Mouse (Mus musculus) liver (tissue): Measurements from ENCODE around the gene Slc25a53.
"Not testable (repeated sequence)": the region's sequence is repeated elsewhere in the genome, so short reads cannot be mapped to it uniquely, and the experiment has no call there.

Source experiments
- DNase-seq: peaks from one replicate; pipeline ENCODE4 v3.0.0-alpha.2; 2020; ENCODE audit warnings: mixed read lengths

Slc25a53 gene

DNA sequence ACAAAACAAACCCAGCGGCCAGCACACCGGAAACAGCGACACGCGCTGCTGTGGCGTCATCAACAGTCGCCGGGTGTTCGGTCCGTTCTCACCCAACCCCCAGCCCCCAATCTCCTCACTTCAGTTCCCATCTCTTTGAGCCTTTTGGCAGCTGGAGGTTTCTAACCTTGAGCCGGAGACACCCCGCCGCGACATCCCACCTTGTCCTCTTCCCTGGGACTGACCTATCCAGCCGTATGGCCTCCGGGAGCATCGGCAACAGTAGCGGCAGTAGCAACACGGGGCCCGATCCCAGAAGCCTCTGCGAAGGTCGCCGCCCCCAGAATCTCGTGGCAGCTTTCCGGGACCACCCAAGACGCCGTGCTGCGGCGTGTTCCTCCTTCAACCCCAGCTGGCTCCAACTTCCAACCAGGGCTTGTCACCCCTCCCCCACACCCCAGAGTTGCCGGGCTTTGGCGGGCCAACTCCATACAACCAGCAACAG is at the start of gene Slc25a53:
TSS of gene Slc25a53 (minus strand) at position 303 of the 484 bp plus-strand sequence.
- DNase-seq: peak; percentile 80

DNA sequence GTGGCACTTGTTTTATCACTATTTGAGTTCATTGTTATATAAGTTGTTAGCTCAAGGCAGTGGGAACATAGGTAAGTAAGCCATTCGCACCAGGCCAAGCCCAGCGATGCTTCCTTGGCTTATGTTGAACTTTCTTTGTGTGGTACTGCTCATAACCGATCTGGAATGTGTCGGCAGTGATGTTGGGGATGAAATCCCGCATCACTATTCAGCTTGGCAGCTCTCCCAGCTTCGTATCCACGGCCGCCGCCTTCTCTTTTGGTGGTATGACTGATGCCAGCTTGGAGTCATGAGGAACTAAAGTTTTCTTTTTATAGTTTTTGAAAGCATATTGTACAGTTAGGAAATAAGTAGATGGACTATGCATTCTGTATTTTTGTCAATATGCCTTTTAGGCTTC is 25.1 kb upstream of the Slc25a53 start:
- DNase-seq: no peak

DNA sequence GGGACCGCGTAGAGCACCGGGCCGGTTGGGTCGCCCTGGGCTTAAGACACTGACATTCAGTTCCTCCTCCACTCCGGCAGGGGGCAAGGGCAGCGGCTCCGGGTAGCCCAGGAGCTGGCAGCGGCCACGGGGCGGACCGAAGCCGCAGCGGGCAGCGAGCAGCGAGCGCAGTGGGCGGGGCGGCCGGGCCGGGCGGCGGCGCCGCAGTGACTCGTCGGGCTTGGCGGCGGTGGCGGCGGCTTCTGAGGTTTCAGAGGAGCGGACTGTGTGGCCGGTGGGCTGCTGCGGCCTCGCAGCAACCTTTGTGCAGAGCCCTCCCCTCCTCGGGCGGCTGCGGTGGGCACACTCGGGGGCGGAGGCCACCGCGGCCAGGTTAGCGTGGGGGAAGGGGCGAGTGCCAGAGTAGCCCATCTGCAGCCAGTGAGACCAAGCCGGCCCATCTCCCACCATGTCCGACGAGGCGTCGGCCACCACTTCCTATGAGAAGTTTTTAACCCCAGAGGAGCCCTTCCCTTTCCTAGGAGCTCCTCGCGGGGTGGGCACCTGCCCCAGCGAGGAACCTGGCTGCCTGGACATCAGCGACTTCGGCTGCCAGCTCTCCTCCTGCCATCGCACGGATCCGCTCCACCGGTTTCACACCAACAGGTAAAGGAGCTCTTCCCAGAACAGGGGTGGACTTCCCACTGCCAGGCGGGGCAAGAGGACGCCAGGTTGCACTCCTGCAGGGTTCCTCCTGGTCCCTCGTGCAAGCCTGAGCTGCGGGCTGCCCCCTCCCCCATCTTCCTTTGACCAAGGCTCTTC is 11.5 kb upstream of the Slc25a53 start, which contains the start of gene Fam199x:
TSS of gene Fam199x (plus strand) at position 170 of the 801 bp plus-strand sequence.
- peak; percentile 79 for DNase-seq

DNA sequence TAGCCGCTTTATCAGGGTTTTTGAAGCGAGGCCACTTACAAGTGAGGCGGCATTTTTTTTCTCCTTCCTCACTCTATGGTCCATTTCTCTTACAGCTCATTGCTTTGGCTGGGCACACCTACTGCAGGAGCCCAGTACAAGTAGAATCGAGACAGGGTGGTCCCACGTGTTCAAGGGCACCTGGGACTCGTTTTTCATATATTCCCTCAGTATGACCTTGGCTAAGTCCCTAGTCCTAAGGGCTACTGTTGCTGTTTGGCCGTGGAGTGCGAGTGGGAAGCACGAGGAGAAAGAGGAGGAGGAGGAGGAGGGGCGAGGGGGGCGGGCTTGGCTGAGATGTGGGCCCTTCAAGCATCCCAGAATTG is 10.9 kb upstream of the Slc25a53 start:
- no peak for DNase-seq

DNA sequence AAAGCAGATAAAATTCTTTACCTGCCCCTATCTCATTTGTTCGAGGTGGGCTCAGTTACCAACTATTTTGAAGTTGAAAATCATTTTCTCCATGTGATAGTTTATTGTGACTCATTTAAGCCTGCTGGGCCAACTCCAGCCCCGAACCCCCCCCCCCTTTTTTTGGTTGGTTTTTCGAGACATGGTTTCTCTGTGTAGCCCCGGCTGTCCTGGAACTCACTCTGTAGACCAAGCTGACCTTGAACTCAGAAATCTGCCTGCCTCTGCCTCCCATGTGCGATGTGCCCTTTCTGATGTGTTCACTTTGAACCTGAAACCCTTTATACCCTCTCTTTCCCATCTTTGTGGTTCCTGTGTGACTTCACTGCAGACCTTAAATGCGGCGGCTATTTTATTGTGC is 400 bp upstream of the Slc25a53 start:
- DNase-seq: no peak

DNA sequence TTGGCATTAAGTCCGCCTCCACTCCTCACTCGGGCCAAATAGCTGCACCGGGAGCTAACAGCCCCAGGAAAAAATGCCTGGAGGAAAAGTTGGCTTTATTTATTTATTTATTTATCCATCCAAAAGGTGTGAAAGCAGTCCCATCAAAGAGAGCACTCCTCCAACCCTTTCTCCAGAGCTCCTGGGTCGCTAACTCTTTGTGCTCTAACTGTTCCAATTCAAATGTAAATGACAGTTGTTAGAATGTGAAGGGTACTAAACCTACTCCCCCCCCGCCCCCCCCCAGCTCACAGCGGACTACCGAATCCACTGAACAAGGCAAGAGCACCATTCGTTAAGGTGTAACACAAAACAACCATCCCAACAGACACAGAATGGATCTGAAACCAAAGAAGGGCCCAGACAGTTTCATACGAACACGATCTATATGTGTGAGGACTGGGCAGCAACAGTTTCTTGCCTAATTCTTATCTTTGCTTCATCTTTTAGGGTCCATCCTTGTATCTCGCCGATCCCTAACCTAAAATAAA is 567 bp downstream of the Slc25a53 start:
- no peak for DNase-seq

DNA sequence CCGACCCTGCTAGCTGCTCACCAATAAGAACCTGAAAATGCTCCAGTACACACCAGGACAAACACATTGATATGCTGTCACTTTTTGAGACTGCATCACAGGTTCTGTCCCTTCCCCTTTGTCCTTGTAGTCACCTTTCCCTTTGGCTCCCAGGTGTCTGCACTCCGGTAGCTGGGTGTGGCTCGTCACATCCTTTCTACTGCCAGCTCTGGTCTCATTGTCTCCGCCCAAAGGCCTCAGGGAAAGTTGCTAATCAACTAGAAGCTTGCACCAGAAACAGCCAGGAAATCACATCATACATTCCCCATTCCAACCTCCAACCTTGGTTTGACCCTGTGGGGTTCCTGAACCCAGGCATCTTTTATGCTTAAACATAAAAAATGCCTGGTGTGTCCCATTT is 3.8 kb downstream of the Slc25a53 start:
- no peak for DNase-seq

DNA sequence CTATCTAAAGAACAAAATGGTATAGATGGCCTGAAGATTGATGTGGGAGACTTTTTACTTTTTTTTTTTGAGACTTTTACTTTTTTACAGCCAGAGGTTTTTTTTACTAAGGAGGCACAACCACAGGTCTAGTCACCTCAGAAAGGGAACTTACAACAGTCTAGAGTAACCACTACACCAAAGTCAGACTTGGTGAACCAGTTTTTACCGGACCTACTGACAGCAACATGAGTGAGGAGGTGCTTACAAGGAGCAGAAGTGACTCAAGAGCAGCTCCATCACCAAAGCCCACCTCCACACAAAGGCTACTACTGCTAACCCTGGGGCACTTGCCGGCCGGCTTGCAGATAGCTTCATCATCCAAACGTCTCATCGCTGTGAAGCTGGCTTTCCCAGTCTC is 6.4 kb downstream of the Slc25a53 start:
- no peak for DNase-seq

DNA sequence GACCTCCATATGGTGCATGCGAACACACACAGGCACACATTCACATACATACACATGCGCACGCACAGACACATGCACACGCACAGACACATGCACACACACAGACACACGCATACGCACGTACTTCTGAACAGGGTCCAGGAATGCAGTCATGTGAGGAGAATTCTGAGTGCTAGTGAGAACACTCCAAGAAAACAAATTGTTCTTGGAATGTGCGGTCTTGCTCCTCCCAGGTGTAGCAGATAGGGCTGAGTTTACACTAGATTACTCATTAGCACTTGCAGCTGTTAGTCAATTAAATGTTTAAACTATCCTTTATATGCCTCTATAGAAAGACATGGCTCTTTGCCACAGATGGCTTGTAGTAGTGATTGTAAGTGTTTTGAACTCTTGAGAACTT is 7.2 kb downstream of the Slc25a53 start:
- DNase-seq: no peak

DNA sequence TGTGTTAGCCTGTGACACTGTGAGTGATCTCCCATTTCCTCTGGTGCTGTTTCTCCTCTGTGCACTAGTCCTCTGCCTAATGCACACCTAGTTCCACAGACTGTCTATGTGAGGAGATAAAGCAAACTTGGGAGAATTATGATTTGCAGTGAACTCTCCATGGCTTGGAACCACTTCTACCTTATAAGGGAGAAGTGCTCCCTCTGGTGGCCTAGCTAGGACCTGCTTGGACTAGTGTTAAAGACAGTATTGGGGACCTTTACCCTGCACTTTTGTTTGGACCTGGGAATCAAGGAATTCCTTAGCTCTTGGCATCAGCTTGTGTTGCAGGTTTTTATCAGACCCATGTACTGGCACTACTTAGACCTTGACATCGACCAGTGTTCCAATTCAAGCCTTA is 18.8 kb downstream of the Slc25a53 start:
- DNase-seq: peak; percentile 60

DNA sequence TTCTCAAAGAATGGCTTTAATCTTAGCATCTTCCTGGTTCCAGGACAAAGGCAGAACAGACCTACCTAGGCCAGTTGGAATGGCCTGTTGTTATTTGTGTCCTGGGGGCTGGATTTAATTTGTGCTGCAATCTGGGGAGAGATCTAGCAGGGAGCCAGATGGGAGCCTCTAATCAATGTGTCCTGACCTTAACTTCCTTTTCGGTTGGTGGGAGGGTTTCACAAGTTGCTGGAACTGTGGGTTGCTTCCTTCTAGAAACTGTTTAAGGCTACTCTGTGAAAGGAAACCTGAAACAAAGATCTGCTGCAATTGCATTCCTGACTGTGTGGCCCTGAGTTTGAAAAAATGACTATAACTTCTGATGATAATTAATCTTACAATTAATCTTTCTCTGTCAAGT is 20.4 kb downstream of the Slc25a53 start:
- no peak for DNase-seq

DNA sequence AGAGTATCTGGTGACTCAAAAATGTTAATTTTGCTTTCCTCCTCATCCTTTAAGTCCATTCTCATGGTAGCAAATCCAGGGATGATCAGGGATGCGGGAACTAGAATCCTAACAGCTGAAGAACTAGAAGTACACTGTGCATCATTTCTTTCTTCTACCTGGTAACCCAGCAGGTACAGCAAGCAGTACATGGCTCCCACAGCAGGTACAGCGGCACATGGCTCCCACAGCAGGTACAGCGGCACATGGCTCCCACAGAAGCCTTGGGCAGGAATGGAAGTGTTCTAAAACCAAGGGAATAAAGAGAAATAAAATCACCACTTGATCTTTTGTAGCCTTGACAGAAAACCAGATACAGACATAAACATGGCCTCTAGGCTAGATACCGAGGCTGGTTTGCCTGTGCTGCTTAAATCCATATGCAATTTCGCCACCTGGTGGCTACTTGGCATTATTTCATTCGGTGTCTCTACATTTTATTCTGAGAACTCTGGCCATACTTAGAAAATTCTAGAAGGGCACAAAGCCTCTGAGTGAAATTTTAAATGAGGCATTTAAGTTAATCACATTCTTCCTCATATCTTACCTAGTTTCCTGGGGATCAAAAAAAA is 22.9 kb downstream of the Slc25a53 start:
- peak; percentile 37 for DNase-seq

DNA sequence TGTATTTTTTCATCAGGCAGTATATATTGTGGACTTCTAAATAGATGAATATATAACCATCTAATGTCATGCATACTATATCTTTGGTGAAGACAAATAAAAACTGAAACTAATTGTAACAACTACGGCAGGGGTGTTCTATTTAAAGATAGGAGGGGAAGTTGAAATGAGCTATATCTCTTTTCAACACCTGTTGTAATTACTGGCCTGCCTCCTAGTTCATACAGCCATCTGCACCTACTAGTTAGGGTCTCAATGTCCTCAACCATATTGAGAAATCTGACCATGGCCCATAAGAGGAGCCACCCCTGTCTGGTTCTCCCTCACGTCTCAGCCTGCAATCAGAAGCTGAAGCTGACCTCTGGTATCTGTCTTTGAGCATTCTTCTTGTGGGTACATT is 41.8 kb downstream of the Slc25a53 start:
- DNase-seq: no peak

DNA sequence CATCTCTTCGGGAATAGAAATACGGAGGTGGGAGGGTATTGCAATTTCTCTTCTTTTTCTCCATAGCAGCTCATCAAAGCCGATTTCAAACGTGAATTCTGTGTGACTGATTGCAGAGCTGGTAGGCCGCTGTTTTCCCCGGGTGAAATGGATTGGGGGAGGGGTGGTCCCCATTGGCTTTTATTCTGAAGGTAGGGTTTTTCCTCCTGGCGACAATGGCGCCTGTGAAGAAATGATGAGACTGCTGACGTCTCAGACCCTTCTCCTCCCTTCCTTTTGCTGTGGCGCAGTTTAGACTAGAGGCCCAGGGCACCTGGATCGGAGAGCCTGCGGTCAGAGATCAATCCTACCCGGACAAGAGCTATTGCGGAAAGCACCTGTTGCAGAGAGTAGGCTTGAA is 44.5 kb downstream of the Slc25a53 start:
- no peak for DNase-seq

DNA sequence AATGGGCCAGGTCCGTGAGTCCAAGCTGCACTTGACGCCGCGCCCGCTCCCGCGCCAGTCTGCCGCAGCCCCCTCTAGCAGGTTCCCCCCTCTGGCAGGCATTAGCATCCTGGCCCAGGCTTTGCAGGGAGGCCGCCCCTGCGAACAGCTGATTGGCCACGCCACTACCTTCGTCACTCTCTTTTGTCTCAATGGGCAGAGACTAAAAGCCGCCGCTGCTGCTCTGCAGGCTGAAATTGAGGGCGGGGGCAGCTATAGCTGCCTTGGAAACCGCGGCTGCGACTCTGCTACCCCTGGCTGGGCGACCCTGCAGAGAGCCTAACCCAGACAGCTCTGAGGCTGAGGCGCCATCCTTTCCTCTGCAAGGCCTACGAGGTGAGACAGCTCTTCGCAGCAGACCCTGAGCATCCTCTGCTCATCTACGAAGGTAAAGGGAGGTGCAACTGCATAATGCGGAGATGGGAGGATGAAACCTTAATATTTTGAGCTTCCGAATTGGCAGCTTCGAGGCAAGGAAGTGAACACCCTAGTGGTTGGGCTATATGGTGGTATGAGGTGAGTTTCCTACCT is 45.0 kb downstream of the Slc25a53 start, which contains the start of gene Zcchc18:
TSS of gene Zcchc18 (plus strand) at position 178 of the 570 bp plus-strand sequence.
- peak; percentile 41 for DNase-seq

DNA sequence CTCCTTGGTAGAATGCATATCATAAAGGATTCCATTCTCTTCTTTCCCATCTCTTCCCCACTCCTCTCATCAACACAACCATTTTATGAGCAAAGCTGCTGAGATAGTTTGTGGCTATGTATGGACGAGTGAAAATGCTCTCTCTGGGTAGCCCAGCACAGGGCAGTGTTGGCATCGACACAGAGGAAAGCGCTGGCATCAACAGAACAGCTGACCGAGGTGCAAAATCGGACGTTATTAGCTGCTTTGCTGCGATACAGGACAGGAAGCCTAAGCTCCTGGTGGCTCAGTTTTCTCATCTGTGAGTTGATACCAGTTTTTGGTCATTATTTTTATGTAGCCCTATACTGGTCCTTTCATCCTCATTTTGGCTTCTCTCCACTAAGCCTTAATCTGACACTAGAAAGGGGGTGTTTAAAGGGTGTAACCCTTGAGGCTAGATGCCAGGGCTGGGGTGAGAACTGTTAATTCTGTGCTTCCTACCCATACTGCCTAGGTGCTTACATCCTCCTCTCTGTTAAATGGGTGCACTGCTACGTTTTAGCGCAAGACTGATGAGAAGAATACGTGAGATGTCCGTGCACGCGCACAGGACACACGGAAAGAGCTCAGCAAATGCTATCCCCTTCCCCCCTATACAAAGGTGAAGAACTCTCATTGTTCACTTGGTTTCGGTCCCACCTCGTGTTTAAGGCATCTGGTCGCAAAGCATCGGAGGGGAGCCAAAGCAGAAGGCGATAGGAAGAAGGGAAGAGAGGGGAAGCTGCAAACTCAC is 45.7 kb downstream of the Slc25a53 start:
- no peak for DNase-seq

DNA sequence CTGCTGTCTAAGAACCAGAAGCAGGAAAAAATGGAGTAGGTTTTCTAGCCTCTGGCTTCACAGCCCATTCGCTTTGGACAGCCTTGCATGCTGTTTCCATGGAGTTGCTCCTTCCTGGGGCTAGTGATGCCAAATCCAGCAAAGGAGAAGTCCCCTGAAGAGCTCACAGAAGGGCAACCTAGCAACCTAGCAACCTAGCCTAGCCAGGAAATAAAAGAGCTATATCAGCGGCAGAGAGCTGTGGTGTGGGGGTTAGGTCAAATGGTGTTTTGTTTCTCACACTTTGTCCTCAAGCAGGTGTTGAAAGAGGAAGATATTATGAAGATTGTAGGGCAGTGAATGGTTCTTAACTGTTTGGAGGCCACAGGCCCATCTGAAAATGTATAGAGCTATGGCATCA is 46.8 kb downstream of the Slc25a53 start:
- DNase-seq: no peak

DNA sequence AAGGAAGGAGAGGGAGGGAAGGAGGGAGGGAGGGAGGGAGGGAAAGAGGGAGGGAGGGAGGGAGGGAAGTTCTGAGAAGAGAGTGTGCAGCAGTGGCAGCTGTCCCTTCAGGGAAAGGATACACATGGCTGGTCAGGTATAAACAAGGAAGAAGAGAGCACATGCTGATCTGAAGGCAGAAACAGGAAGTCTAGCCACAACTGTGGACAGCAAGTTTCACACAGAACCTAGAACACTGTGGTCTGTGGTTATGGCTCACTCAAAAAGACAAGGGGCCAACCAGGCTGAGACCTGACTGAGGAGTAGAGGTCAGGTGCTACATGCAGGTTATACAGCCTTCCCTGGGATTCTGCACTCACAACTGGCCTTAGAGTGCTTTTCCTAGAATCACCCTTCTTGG is 52.1 kb downstream of the Slc25a53 start:
- DNase-seq: no peak

DNA sequence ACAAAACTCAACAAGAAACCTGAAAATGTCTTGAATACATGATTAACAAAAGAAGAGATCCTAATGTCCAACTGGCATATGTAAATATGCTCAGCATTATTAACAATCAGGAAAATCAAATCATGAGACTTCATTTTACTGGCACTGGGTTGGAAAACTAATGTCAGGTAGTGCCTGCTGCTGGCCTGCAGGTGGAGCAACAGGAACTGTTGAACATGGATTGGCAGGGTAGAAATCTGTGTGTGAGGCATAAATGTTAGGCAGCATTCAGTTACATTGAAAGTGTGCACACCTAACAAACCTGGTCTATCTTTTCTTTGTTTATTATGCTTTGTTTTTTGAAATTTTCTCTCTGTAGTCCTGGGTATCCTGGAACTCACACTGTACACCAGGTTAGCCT is 59.5 kb downstream of the Slc25a53 start:
- DNase-seq: no peak

DNA sequence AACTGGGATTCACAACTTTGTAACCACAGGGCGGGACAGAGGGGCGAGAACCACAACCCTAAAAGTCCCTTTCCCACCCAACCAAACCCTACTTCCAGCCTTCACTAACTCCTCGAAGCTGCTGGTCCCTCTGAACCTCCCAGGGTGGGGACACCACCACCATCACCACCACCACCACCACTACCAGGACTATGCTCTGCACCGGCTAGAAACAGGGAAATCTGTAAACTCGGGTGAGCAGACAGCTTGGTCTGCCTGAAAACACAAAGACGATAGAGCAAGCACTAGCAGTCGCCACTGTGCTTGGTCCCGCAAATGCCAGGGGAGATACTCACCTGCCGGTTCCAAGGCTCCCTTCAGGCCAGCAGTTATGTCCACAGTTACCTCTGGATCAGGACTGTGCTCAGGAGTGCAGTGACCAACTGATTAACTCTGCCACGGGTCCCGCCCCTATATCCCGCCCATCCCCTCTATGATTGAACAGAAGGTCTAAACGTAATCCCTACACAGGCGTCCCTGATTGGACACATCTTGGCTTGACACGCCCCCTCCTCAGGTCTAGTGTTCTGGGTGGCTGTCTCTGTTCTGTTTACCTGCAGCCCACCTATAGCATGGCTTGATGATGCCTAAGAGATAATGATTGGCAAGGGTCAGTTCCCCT is 61.5 kb downstream of the Slc25a53 start, which contains the start of the genes Tmsb15l and Tmsb15b1:
TSS of gene Tmsb15l (minus strand) at position 446 of the 661 bp plus-strand sequence.
TSS of gene Tmsb15b1 (minus strand) at position 451 of the 661 bp plus-strand sequence.
- DNase-seq: peak; percentile 61

DNA sequence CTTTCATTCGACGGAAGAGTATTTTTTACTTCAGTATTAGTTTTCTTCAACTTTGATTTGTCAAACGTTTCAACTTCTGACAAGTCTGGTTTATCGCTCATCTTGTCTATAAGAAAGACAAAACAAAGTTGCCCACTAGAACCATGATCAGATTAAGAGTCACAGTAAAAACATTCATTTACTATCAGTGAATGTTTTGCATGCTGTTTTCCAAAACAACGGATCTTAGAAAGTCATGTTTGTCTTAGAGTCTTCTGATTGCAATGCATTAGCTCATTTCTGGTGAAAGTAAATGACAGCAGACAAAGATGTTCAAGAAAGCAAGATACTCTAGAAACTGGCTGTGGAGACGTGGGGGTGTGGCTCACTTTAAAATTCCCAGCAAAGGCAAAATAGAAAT is 62.7 kb downstream of the Slc25a53 start, which contains the start of gene Tmsb15b2:
TSS of gene Tmsb15b2 (minus strand) at position 101 of the 400 bp plus-strand sequence.
- DNase-seq: not testable (repeated sequence)

DNA sequence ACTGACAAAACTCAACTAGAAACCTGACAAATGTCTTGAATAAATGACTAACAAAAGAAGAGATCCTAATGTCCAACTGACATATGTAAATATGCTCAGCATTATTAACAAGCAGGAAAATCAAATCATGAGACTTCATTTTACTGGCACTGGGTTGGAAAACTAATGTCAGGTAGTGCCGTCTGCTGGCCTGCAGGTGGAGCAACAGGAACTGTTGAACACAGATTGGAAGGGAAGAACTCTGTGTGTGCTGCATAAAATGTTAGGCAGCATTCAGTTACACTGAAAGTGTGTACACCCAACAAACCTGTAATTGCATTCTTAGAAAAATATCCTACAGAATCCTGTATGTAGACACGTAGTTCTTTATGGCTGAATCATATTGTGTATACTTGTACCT is 78.4 kb downstream of the Slc25a53 start:
- DNase-seq: no peak
